Comparison of ENCODE assay signal across 18 mouse cellular contexts in the genomic region with DNA sequence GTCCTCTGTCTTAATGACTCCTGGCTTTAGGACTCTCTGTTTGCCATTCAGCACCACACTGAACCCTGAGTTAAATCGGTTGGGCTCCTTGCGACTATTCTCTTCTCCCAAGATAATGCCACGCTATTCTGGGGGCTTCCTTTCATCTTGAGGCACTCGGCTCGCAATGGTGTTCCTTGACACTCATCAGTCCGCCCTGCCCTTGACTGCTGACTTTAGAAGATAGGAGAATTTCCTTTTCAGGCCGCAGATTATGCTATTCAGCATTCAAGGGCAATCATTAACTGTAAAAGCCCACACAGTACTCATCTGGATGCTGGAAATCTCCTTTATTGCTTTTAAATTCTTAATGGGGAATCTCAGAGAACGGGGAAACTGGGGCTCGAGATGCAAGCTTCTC.
DNase-seq lines count a peak whose midpoint lies in the region; ATAC-seq and TF ChIP-seq lines count a peak whose summit lies in the region.
"Had no signal": no experiment of that assay in that cellular context is flagged by ENCODE, and none has a peak within 500 bp of the region (broad histone marks: within the 10 kb centered on the region; RNA-seq: fewer than 3 reads in every experiment).

No protein-coding gene starts in this region.

- no peak for TF ChIP-seq POLR2A in liver, adult 2 months (IDR thresholded peaks at IDR 0.05; ENCODE audit: extremely low read depth, insufficient read depth, low read length)

- WGBS in liver, adult 2 months, result 78% methylated on average over 9 of the region's 9 CpGs
- WGBS in liver, embryonic 11.5 days, result 65% methylated on average over 9 of the region's 9 CpGs

- H3K9me3 ChIP-seq in liver, embryonic 11.5 days (ENCODE audit: control insufficient read depth, low read length), result no peaks in the 10 kb centered on the region
- H3K9me3 ChIP-seq: G1E had no signal

- no peak overlapping the region for H3K4me2 ChIP-seq in liver, embryonic 11.5 days

- H3K4me1 ChIP-seq in liver, adult 2 months (ENCODE audit: control insufficient read depth, insufficient read depth, low read length), result no peaks in the 10 kb centered on the region
- H3K4me1 ChIP-seq in liver, embryonic 11.5 days (replicated peaks; ENCODE audit: control insufficient read depth, insufficient read depth, low read length), result no peaks in the 10 kb centered on the region

- H3K36me3 ChIP-seq in liver, adult 2 months (ENCODE audit: control insufficient read depth, insufficient read depth, low read length), result no peaks in the 10 kb centered on the region
- no peaks in the 10 kb centered on the region for H3K36me3 ChIP-seq in liver, embryonic 11.5 days (ENCODE audit: control insufficient read depth, insufficient read depth, low read length)

- DNase-seq in liver, adult 2 months (ENCODE audit: extremely low read depth, low read depth, low spot score), result no peak
- no peak for DNase-seq in liver, embryonic 11.5 days (ENCODE audit: low spot score)
- DNase-seq: adrenal gland, adult 2 months; adrenal gland, adult 8-10 months; adrenal gland, postnatal 10 days; adrenal gland, postnatal 14 days; adrenal gland, postnatal 25 days; adrenal gland, postnatal 36 days; B cell, adult 2 months; cerebellum, adult 11 months; cerebellum, adult 11-12 months; cerebellum, adult 18-20 months; cerebellum, adult 2 months had no signal

- no peaks in the 10 kb centered on the region for H3K79me2 ChIP-seq in liver, adult 2 months (ENCODE audit: control insufficient read depth, insufficient read depth, low read length)

- no peak for ATAC-seq in liver, embryonic 11.5 days (replicated peaks; ENCODE audit: low FRiP score)
- ATAC-seq: activated CD4-positive, CD25-positive, alpha-beta regulatory T cell, adult 4 months; CD4-positive, CD25-positive, alpha-beta regulatory T cell, adult 4 months; Patski had no signal

- H3K9ac ChIP-seq in liver, adult 2 months (ENCODE audit: low read depth, low read length), result no peak overlapping the region
- H3K9ac ChIP-seq in liver, embryonic 11.5 days (ENCODE audit: low read depth, low read length), result no peak overlapping the region

- peak overlapping the region; percentile 36 for H3K27ac ChIP-seq in liver, adult 2 months (replicated peaks; ENCODE audit: insufficient read depth, low read depth, low read length)
- no peak overlapping the region for H3K27ac ChIP-seq in liver, embryonic 11.5 days (ENCODE audit: low read depth, low read length)

- TF ChIP-seq CTCF in liver, adult 2 months (IDR thresholded peaks at IDR 0.05; ENCODE audit: low read depth, low read length), result no peak

- no peaks in the 10 kb centered on the region for H3K27me3 ChIP-seq in liver, adult 2 months (ENCODE audit: control insufficient read depth, insufficient read depth, low read length)
- H3K27me3 ChIP-seq in liver, embryonic 11.5 days (replicated peaks; ENCODE audit: control insufficient read depth, insufficient read depth, low read length), result no peaks in the 10 kb centered on the region
- H3K27me3 ChIP-seq: CH12.LX, Patski had no signal

- H3K4me3 ChIP-seq in liver, adult 2 months (ENCODE audit: insufficient read depth, low read depth, low read length), result no peak overlapping the region
- no peak overlapping the region for H3K4me3 ChIP-seq in liver, embryonic 11.5 days (ENCODE audit: low read depth, low read length)
